Mouse (Mus musculus) heart, embryonic 10.5 days (tissue): ENCODE results near the gene Pdzrn4. TPM values are rescaled to one million over a fixed set of nuclear protein-coding genes. Genes with fewer than 3 reads are reported as not detected.

Source experiments
- DNase-seq: peaks from one replicate; pipeline ENCODE4 v3.0.0-alpha.2; 2017; ENCODE audit warnings: low spot score
- H3K27ac ChIP-seq: fragments of 300-500 bp; sonication (generic); 2 replicates; pipeline ENCODE4 v1.5.1; 2016; ENCODE audit warnings: mild to moderate bottlenecking
- H3K27me3 ChIP-seq: fragments of 300-500 bp; sonication (generic); 2 replicates; pipeline ENCODE4 v1.6.1; 2016; ENCODE audit warnings: mild to moderate bottlenecking; ENCODE audit not compliant: poor library complexity, insufficient read depth, severe bottlenecking
- H3K36me3 ChIP-seq: fragments of 300-500 bp; sonication (generic); 2 replicates; pipeline ENCODE4 v1.6.1; 2016; ENCODE audit warnings: mild to moderate bottlenecking, moderate library complexity
- H3K4me1 ChIP-seq: fragments of 300-500 bp; sonication (generic); 2 replicates; pipeline ENCODE4 v1.6.1; 2016; ENCODE audit warnings: mild to moderate bottlenecking
- H3K4me3 ChIP-seq: fragments of 300-500 bp; sonication (generic); 2 replicates; pipeline ENCODE4 v1.5.1; 2016; ENCODE audit warnings: mild to moderate bottlenecking, moderate library complexity
- H3K9me3 ChIP-seq: fragments of 300-500 bp; sonication (generic); 2 replicates; pipeline ENCODE4 v1.6.1; 2016; ENCODE audit warnings: mild to moderate bottlenecking, moderate library complexity
- WGBS: fragments of 180-500 bp; shearing (Covaris S2); methylation state at CpG from one replicate; pipeline ENCODE4 v1.1.7; 2016; 5-methylcytosine and 5-hydroxymethylcytosine counted together
- polyA plus RNA-seq: library from polyadenylated mRNA; unstranded; fragments of >200 nt; fragmentation: Nextera tagmentation; extraction: Ambion mirVana; gene quantifications from 2 replicates; pipeline ENCODE4 v1.2.1, GENCODE M21; 2016

The Pdzrn4 gene
- polyA plus RNA-seq, 1 experiment from 2014 or later, result 0.57 TPM

DNA sequence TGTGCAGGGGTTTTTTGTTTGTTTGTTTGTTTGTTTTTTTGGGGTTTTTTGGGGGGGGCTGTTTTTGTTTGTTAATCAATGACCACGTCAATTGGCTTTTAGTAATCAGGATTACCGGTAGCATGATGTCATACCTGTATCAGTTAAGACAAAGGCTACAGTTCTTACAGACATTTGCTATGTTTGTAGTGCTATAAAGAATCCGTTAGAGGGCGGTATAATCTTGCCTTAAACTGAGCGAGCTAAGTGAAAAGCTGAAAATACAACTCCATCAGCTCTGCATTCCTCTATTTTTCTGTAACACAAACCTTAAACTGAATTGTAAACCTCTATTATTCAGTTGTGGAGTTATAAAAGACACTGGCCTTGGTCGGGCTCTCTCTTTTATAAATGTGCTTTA lies 37.9 kb downstream of the Pdzrn4 start:
- Histone ChIP-seq H3K9me3 (no peaks in the 10 kb centered on the region), H3K27ac (no peak overlapping the region), H3K27me3 (no peaks in the 10 kb centered on the region), H3K4me1 (no peaks in the 10 kb centered on the region), H3K4me3 (no peak overlapping the region), H3K36me3 (no peaks in the 10 kb centered on the region)
- WGBS, result 7% methylated on average over 6 of the region's 6 CpGs
- no peak for DNase-seq

- Histone ChIP-seq H3K27me3 (no peaks in the 10 kb centered on the region), H3K27ac (no peak overlapping the region), H3K4me3 (no peak overlapping the region), H3K36me3 (no peaks in the 10 kb centered on the region), H3K4me1 (no peaks in the 10 kb centered on the region), H3K9me3 (no peaks in the 10 kb centered on the region)
- no peak for DNase-seq
- WGBS, result 56% methylated on average over 4 of the region's 4 CpGs
These were observed 38.6 kb downstream of the Pdzrn4 start for GRCm38 (mm10) chr15:92435306-92435705.

- H3K27ac ChIP-seq, result no peak overlapping the region
- H3K27me3 ChIP-seq, result no peaks in the 10 kb centered on the region
- no peak for DNase-seq
- no peaks in the 10 kb centered on the region for H3K4me1 ChIP-seq
- H3K4me3 ChIP-seq, result no peak overlapping the region
- WGBS, result 77% methylated on average over 19 of the region's 19 CpGs
- no peaks in the 10 kb centered on the region for H3K9me3 ChIP-seq
- H3K36me3 ChIP-seq, result no peaks in the 10 kb centered on the region
These were observed 45.0 kb downstream of the Pdzrn4 start for GRCm38 (mm10) chr15:92441630-92442180.

- 48% methylated on average over 8 of the region's 8 CpGs for WGBS
- H3K27ac ChIP-seq, result no peak overlapping the region
These were observed 51.0 kb downstream of the Pdzrn4 start for GRCm38 (mm10) chr15:92447708-92448147.

DNA sequence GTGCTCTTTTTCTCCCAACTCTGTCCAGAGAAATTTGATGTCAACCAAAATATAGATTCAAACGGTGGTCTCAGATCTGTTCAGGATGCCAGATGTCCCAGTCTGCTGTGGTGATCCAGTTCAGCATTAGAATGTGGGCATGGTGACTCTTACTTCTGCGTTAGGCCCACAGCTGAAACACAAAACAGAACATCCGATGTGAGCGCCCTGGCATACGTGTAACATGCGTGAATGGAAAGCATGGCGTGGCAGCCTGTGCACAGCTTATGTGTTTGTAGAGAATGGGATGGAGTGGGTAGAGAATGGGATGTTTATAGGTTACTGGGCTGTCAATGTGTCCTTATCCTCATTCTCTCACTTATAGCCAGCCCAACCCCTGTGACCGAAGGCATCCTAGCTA lies 52.4 kb downstream of the Pdzrn4 start:
- Histone ChIP-seq H3K4me1 (no peaks in the 10 kb centered on the region), H3K27me3 (no peaks in the 10 kb centered on the region), H3K4me3 (no peak overlapping the region), H3K36me3 (no peaks in the 10 kb centered on the region), H3K27ac (no peak overlapping the region), H3K9me3 (no peaks in the 10 kb centered on the region)
- no peak for DNase-seq
- 93% methylated on average over 8 of the region's 8 CpGs for WGBS

More at GRCm38 (mm10) chr15:92447708-92448147, 51.0 kb downstream of the Pdzrn4 start:
- DNase-seq, result no peak
- H3K9me3 ChIP-seq, result no peaks in the 10 kb centered on the region
- H3K4me3 ChIP-seq, result no peak overlapping the region
- H3K27me3 ChIP-seq, result no peaks in the 10 kb centered on the region
- H3K4me1 ChIP-seq, result no peaks in the 10 kb centered on the region
- no peaks in the 10 kb centered on the region for H3K36me3 ChIP-seq

DNA sequence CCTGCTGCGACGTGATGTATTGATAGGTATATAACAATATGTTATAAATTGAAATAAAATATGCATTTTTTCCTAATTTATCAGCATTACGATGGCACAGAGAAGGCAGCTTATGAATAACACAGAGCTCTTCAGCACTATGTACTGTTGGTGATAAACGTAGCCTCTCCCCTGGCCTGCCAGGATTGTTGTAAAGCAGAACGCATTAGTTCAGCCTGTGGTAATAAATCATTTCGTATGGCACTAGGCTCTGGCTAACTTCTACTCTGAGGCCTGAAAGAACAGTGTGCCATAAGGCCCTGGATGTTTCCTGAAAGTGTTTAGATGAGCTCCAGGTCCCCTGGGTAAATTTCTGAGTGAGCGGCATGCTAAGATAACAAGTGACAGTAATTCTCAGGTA lies 55.9 kb downstream of the Pdzrn4 start:
- WGBS, result 84% methylated on average over 7 of the region's 7 CpGs
- no peak for DNase-seq
- Histone ChIP-seq H3K4me1 (no peaks in the 10 kb centered on the region), H3K4me3 (no peak overlapping the region), H3K36me3 (no peaks in the 10 kb centered on the region), H3K9me3 (no peaks in the 10 kb centered on the region), H3K27me3 (no peaks in the 10 kb centered on the region), H3K27ac (no peak overlapping the region)

GRCm38 (mm10) chr15:92482198-92482597 lies 85.5 kb downstream of the Pdzrn4 start:
- Histone ChIP-seq H3K4me3 (no peak overlapping the region), H3K27ac (no peak overlapping the region), H3K4me1 (no peaks in the 10 kb centered on the region), H3K9me3 (no peaks in the 10 kb centered on the region), H3K36me3 (no peaks in the 10 kb centered on the region), H3K27me3 (no peaks in the 10 kb centered on the region)
- no peak for DNase-seq
- 82% methylated on average over 6 of the region's 6 CpGs for WGBS

DNA sequence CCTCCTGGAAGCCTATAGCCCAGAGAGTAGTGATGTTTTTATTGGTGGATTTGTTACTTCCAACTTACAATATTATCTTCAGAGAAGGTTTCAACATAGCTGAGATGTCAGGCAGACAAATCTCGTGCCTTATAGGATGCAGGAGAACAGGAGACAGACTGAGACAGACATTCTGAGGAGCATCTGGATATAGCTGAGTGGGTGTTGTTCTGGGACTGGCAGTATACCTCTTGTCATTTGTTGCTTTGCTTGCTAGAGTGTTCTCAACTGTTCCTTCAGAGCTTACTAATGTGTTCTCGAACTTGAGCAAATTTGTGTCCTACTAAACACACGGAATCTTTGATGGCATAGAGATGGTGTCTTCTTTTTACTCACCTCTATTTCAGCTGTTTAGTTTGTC lies 94.7 kb downstream of the Pdzrn4 start:
- H3K27ac ChIP-seq, result no peak overlapping the region
- WGBS, result 78% methylated on average over 3 of the region's 3 CpGs
- no peaks in the 10 kb centered on the region for H3K9me3 ChIP-seq
- no peak for DNase-seq
- no peaks in the 10 kb centered on the region for H3K36me3 ChIP-seq
- no peaks in the 10 kb centered on the region for H3K27me3 ChIP-seq
- H3K4me3 ChIP-seq, result no peak overlapping the region
- no peaks in the 10 kb centered on the region for H3K4me1 ChIP-seq

- H3K27ac ChIP-seq, result no peak overlapping the region
- no peaks in the 10 kb centered on the region for H3K4me1 ChIP-seq
- H3K36me3 ChIP-seq, result no peaks in the 10 kb centered on the region
- no peaks in the 10 kb centered on the region for H3K27me3 ChIP-seq
- H3K9me3 ChIP-seq, result no peaks in the 10 kb centered on the region
- no peak overlapping the region for H3K4me3 ChIP-seq
- WGBS, result 71% methylated on average over 12 of the region's 12 CpGs
- no peak for DNase-seq
These were observed 98.9 kb downstream of the Pdzrn4 start for GRCm38 (mm10) chr15:92495465-92496174.

GRCm38 (mm10) chr15:92500276-92500838 lies 103.7 kb downstream of the Pdzrn4 start:
- Histone ChIP-seq H3K4me3 (no peak overlapping the region), H3K36me3 (no peaks in the 10 kb centered on the region), H3K27me3 (no peaks in the 10 kb centered on the region), H3K27ac (no peak overlapping the region), H3K9me3 (no peaks in the 10 kb centered on the region), H3K4me1 (no peaks in the 10 kb centered on the region)
- WGBS, result 69% methylated on average over 9 of the region's 9 CpGs
- no peak for DNase-seq

DNA sequence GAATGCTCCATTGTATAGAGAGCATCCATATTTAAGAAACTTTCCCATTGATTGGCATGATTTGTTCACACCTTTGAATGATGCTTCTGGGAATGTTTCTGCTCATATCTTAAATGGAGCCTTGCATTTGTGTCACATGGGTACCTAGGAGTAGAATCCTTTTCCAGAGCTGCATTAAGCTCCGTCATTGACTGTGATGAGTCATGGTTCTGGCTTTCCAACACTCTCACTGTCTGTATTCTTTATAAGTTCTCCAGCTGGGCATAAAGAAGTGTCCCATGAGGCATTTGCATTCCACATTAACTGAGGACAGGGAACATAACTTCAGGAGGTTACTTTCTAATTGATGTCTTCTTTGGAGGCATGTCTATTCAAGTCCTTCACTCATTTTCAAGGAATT lies 106.1 kb downstream of the Pdzrn4 start:
- no peak for DNase-seq
- H3K27me3 ChIP-seq, result no peaks in the 10 kb centered on the region
- no peaks in the 10 kb centered on the region for H3K36me3 ChIP-seq
- no peaks in the 10 kb centered on the region for H3K9me3 ChIP-seq
- 63% methylated on average over 1 of the region's 1 CpGs for WGBS
- H3K27ac ChIP-seq, result no peak overlapping the region
- no peak overlapping the region for H3K4me3 ChIP-seq
- no peaks in the 10 kb centered on the region for H3K4me1 ChIP-seq

- 65% methylated on average over 8 of the region's 8 CpGs for WGBS
- Histone ChIP-seq H3K27ac (no peak overlapping the region), H3K36me3 (no peaks in the 10 kb centered on the region), H3K4me3 (no peak overlapping the region), H3K9me3 (no peaks in the 10 kb centered on the region), H3K4me1 (no peaks in the 10 kb centered on the region), H3K27me3 (no peaks in the 10 kb centered on the region)
- no peak for DNase-seq
These were observed 112.7 kb downstream of the Pdzrn4 start for GRCm38 (mm10) chr15:92509372-92509771.

DNA sequence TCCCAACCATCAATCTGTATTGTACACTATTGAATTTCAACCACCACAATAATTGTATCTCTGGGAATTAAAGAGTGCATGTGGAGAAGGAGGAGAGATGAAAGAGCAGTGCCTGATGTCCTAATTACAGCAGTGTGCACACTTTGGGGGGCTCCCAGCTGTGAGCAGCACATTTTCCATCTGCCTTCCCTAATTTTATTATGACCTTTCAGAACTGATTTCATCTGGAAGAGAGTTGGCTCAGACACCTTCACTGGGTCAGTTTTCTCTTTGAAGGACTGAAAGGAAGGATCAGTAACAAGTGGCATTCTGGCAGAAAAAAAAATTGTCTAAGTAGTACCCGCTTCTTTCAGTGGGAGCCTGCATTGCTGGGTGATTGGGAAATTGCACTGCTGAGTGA lies 119.0 kb downstream of the Pdzrn4 start:
- H3K4me3 ChIP-seq, result no peak overlapping the region
- no peaks in the 10 kb centered on the region for H3K9me3 ChIP-seq
- no peaks in the 10 kb centered on the region for H3K36me3 ChIP-seq
- H3K27ac ChIP-seq, result no peak overlapping the region
- WGBS, result 58% methylated on average over 1 of the region's 1 CpGs
- H3K27me3 ChIP-seq, result no peaks in the 10 kb centered on the region
- H3K4me1 ChIP-seq, result no peaks in the 10 kb centered on the region
- no peak for DNase-seq
